Mouse (Mus musculus) adrenal gland, postnatal 4 days (tissue): ENCODE results near the gene Gm1113. TPM values are rescaled to one million over a fixed set of nuclear protein-coding genes. Genes with fewer than 3 reads are reported as not detected.

ENCODE experiments used
- DNase-seq, 2 experiments: peaks; one replicate each; pipeline ENCODE4 v3.0.0; 2021 to 2022; ENCODE audit warnings: low spot score in 2 of 2, mixed read lengths in 2 of 2
- total RNA-seq, 2 experiments: library from RNA; stranded (reverse); gene quantifications; 2 replicates each; pipeline ENCODE4 v1.2.3; 2021

Gm1113 gene
- total RNA-seq, 2 experiments from 2014 or later = not detected

DNA sequence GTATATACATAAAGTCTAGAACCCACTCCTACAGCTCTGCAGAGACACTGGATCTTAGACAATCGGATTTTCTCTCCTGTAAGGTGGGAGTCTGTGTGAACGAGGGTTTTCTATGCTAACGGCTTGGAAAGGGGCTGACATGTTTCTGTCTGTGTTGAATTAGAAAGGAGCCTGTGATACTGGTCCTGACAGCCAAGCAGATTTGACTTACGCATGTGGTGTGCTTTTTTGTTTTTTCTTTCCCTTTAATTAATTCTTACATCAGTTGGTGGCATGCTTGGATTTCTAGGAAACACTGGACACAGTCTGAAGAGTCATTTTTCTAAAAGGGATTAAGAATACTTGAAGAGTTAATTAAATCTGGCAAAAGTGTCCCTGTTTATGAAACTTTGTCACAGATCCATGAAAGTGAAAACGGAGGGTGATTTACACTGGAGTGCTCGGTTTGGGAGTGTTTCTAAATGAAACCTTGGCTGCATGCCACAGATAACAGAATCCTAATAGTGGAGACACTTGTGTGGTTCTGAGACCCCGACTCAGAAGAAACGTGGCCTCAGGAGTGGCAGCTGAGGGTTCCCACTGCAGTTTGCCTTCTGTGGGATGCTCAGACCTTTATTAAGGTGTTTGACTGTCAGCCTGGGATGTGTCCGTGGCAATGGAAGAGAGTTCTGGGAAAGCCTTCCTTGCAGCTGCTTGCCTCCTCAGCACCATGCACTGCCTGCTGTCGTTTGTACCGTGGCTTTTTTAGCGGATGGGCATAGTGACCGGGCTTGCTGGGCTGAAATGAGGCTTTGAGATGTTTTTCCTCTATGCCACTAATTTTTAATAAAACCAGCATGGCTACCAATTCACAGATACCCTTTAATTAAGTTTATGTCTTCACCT is 35.8 kb downstream of the Gm1113 start:
- DNase-seq = no peak

DNA sequence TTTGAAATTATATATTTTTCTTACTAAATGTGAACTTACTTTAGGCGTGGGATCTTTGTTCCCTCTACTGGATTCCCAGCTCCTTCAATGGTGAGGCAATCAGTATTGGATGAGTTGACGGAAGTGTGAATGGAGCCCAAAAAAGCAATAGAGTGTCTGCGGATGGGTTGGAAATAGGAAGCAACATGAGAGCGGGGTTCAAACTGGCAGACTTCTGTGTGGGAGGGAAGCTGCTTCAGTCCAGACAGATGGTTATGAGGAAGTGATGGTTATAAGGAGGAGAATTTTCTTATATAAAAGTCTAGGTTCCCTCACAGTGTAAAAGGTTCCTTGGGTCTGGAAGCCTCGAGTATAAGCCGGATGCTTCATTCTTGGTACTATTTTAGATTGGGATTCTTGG is 38.6 kb downstream of the Gm1113 start:
- no peak for DNase-seq

DNA sequence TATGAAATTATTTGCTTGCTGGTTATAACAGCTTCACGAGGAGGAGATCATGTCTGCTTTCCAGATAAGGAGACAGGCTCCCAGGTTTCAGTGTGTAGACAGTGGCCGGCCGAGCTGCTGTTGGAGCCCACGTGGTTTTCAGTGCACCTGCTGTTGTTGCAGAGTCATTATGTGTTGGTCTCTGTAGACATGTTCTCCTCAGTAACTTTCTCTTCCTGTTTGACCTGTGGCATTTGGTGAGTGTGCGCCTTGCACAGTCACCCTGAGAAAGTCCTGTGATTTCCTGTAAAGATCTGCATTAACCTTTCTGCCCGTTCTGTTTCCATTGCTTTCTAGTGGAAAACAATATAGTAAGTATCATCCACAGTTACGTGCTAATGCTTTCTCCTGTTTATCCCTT is 42.7 kb downstream of the Gm1113 start:
- no peak for DNase-seq

DNA sequence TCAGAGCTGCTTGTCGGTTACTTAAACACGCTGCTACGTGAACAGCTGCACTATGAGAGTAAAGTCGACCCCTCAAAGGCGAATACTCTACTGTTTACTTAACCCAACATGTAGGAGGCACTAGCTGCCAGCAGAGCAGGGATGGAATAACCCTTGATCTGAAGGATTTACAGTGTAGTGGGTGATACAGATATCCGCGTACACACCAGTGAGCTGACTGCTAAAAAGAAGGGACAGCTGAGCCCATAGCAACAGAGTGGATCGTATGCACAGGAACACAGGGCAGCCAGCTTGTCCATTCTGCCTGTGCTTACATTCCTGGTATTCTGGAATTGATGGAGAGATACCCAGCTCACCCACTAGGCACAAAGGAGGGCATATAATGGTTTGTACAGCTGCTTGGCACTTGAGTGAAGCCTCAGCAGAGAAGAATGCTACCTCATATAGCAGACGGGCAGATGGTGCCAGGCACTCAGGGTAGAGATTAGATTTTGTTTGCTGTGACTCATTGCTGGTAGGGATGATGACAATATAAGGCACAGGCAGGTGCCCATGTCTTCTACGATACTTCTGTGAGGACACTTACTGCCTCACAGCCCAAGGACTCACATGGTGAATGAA is 43.9 kb downstream of the Gm1113 start:
- no peak for DNase-seq

DNA sequence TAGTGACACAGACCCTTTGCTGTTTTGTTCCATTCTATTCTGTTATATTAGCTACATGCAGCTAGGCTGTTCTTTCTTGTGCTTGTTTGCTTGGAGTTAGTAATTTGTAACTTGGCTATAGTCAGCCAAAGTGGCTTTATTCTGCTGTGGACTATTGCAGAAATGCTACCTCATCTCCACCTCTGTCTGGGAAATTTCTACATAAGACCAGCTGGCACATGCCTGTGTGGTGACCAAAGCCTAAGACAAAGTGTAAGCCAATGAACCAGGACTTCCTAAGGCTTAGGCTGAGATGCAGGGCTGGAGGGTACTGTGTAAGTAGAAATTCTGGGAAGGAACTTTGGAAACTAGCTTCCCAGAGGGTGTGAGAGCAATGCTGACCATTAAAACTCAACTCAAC is 49.2 kb downstream of the Gm1113 start:
- DNase-seq = no peak

DNA sequence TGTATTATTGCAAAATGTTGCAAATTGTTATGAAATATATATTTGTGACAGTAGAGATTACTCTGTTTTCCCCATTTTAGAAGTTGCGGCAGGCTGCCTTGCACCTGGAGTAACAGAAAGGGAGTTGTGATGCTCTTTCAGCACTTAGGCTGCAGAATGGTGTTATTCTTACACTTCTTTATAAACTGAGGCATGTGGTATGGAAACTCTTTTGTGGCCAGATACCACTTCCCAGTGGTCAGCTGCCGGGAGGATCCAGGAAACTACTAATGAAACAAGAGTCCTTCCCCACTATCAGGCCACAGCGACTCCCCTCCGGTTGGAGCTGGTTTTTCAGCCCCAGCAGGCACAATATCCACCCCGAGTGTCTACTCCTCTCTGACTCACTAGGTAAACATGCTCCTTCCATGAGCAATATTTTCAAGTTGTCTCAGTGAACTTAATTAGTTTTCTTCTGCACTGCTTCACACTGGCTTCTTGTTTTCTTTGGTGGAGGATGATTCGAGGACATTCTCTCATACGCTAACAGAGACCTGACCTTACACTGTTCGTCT is 50.7 kb downstream of the Gm1113 start:
- DNase-seq = no peak

DNA sequence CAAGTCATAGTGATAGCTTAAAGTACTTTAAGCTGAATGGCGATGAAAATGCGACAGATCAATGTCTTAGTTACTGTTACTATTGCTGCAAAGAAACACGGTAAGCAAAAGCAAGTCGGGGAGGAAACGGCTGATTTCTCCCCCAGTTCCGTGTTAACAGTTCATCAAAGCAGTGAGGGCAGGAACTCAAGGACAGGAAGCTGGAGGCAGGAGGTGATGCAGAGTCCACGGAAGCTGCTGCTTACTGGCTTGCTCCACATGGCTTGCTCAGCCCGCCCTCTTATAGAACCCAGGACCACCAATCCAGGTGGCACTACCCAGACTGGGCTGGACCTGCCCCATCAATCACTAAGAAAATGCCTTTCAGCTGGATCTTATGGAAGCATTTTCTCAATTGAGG is 58.5 kb downstream of the Gm1113 start:
- DNase-seq = no peak

Other genes starting within 250 kb of the Gm1113 start
- 10 to 100 TPM; 30.8 to 32.0 TPM for gene Cdon, start 97.1 kb downstream of the Gm1113 start, total RNA-seq
- gene Ddx25, start 40.3 kb upstream of the Gm1113 start, total RNA-seq = 1 to 10 TPM; 1.3 TPM
- gene Pus3, start 40.3 kb upstream of the Gm1113 start, total RNA-seq = 10 to 100 TPM; 14.8 to 16.7 TPM
- gene Pate2, start 52.0 kb upstream of the Gm1113 start, total RNA-seq = under 1 TPM; 0.31 to 0.39 TPM
- 1 to 10 TPM; 5.9 to 6.5 TPM for gene Hyls1, start 52.1 kb upstream of the Gm1113 start, total RNA-seq
- gene Pate4, start 93.7 kb upstream of the Gm1113 start, total RNA-seq = not detected
- gene Pate3, start 129.9 kb upstream of the Gm1113 start, total RNA-seq = not detected
- gene Pate1, start 169.1 kb upstream of the Gm1113 start, total RNA-seq = not detected
- gene Gm17677, start 222.8 kb upstream of the Gm1113 start, total RNA-seq = not detected